Mouse (Mus musculus) stomach, postnatal 0 days (tissue): Measurements from ENCODE around the gene Tmem248.

Experiments used
- CTCF ChIP-seq: IDR thresholded peaks from 2 replicates; pipeline ENCODE4 v1.5.1; 2016; ENCODE audit warnings: antibody characterized with exemption, low read depth, mild to moderate bottlenecking, moderate library complexity
- EP300 ChIP-seq: optimal IDR thresholded peaks from 2 replicates; pipeline ENCODE3; 2016; ENCODE audit warnings: antibody characterized with exemption

DNA sequence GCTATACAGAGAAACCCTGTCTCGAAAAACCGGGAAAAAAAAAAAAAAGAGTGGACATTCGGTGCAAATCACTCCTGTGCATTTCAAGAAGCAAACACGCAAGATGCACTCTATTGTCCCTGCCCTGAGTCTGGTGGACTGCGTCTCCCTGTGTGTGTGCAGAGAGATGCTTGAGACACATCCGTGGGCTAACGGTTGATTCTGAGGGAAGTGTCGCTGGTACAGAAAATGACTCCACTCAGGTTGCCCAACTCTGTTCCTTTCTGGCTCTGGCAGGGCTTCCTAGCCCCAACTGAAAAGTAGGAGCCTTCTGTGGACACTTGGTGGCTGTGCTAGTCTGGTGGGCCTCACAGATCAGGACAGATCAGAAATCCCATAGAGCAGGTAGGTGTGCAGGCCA is 19.4 kb downstream of the Tmem248 start:
- no peak for TF ChIP-seq EP300
- no peak for TF ChIP-seq CTCF
